Mouse (Mus musculus) midbrain, embryonic 15.5 days (tissue): ENCODE results near the gene Slc25a48. TPM values are rescaled to one million over a fixed set of nuclear protein-coding genes. Genes with fewer than 3 reads are reported as not detected.

Experiments used
- ATAC-seq: fragments of 200-750 bp; cut with Nextera tagmentation; replicated peaks from 2 replicates; pipeline ENCODE4 v1.8.0; 2017; ENCODE audit warnings: moderate TSS enrichment
- H3K27ac ChIP-seq: fragments of 300-500 bp; sonication (generic); 2 replicates; pipeline ENCODE4 v1.5.1; 2015; ENCODE audit warnings: mild to moderate bottlenecking, inconsistent platforms
- H3K27me3 ChIP-seq: fragments of 300-500 bp; sonication (generic); replicated peaks from 2 replicates; pipeline ENCODE4 v1.6.1; 2015; ENCODE audit warnings: inconsistent platforms
- H3K36me3 ChIP-seq: fragments of 300-500 bp; sonication (generic); replicated peaks from 2 replicates; pipeline ENCODE4 v1.6.1; 2015; ENCODE audit warnings: inconsistent platforms
- H3K4me1 ChIP-seq: fragments of 300-500 bp; sonication (generic); 2 replicates; pipeline ENCODE4 v1.6.1; 2015; ENCODE audit warnings: inconsistent platforms
- H3K4me2 ChIP-seq: fragments of 300-500 bp; sonication (generic); 2 replicates; pipeline ENCODE4 v1.6.1; 2015; ENCODE audit warnings: inconsistent platforms, mild to moderate bottlenecking, moderate library complexity
- H3K4me3 ChIP-seq: fragments of 300-500 bp; sonication (generic); 2 replicates; pipeline ENCODE4 v1.5.1; 2015; ENCODE audit warnings: mild to moderate bottlenecking, inconsistent platforms
- H3K9ac ChIP-seq: fragments of 300-500 bp; sonication (generic); 2 replicates; pipeline ENCODE4 v1.6.1; 2015; ENCODE audit warnings: mild to moderate bottlenecking, inconsistent platforms
- H3K9me3 ChIP-seq: fragments of 300-500 bp; sonication (generic); 2 replicates; pipeline ENCODE4 v1.6.1; 2016; ENCODE audit warnings: inconsistent platforms
- WGBS: fragments of 180-500 bp; shearing (Covaris S2); methylation state at CpG from one replicate; pipeline ENCODE4 v1.1.7; 2015; ENCODE audit warnings: mixed read lengths; 5-methylcytosine and 5-hydroxymethylcytosine counted together
- polyA plus RNA-seq: library from polyadenylated mRNA; unstranded; fragments of >200 nt; fragmentation: Nextera tagmentation; extraction: Ambion mirVana; gene quantifications from 2 replicates; pipeline ENCODE4 v1.2.1, GENCODE M21; 2015

Slc25a48 gene
- 0.05 TPM in 1 of 2 replicates, not detected in the other for polyA plus RNA-seq

GRCm38 (mm10) chr13:56438211-56439075 is at the start of gene Slc25a48:
Slc25a48 (plus strand) TSS chr13:56438355.
- Histone ChIP-seq H3K36me3 (no peaks in the 10 kb centered on the region), H3K27me3 (peaks cover 56% of the 10 kb centered on the region), H3K9me3 (no peaks in the 10 kb centered on the region), H3K4me1 (peaks cover 13% of the 10 kb centered on the region), H3K4me3 (peak within 1 kb of the TSS; percentile 31), H3K27ac (no peak within 1 kb of the TSS), H3K4me2 (peak within 1 kb of the TSS; percentile 50), H3K9ac (no peak within 1 kb of the TSS)
- WGBS: 4% methylated on average over 51 of the region's 51 CpGs
- ATAC-seq: no peak

- Histone ChIP-seq H3K36me3 (no peaks in the 10 kb centered on the region), H3K9me3 (no peaks in the 10 kb centered on the region), H3K4me2 (no peak overlapping the region), H3K27ac (no peak overlapping the region), H3K4me1 (no peaks in the 10 kb centered on the region), H3K9ac (no peak overlapping the region), H3K27me3 (no peaks in the 10 kb centered on the region), H3K4me3 (no peak overlapping the region)
- no peak for ATAC-seq
- WGBS: 43% methylated on average over 5 of the region's 5 CpGs
Measured at GRCm38 (mm10) chr13:56397572-56397971, 40.6 kb upstream of the Slc25a48 start.

GRCm38 (mm10) chr13:56401186-56401585 is 37.0 kb upstream of the Slc25a48 start:
- H3K27me3 ChIP-seq: no peaks in the 10 kb centered on the region

GRCm38 (mm10) chr13:56403381-56404086 is 34.6 kb upstream of the Slc25a48 start:
- no peak overlapping the region for H3K4me2 ChIP-seq
- no peaks in the 10 kb centered on the region for H3K27me3 ChIP-seq
- ATAC-seq: no peak
- no peaks in the 10 kb centered on the region for H3K9me3 ChIP-seq
- H3K9ac ChIP-seq: no peak overlapping the region
- WGBS: 81% methylated on average over 8 of the region's 8 CpGs
- H3K36me3 ChIP-seq: no peaks in the 10 kb centered on the region
- no peaks in the 10 kb centered on the region for H3K4me1 ChIP-seq
- H3K4me3 ChIP-seq: no peak overlapping the region
- H3K27ac ChIP-seq: no peak overlapping the region

More at GRCm38 (mm10) chr13:56401186-56401585, 37.0 kb upstream of the Slc25a48 start:
- no peak for ATAC-seq
- 57% methylated on average over 4 of the region's 4 CpGs for WGBS
- H3K4me3 ChIP-seq: no peak overlapping the region
- H3K4me2 ChIP-seq: no peak overlapping the region
- no peak overlapping the region for H3K9ac ChIP-seq
- H3K36me3 ChIP-seq: no peaks in the 10 kb centered on the region
- no peaks in the 10 kb centered on the region for H3K4me1 ChIP-seq
- no peaks in the 10 kb centered on the region for H3K9me3 ChIP-seq
- H3K27ac ChIP-seq: no peak overlapping the region

- H3K36me3 ChIP-seq: no peaks in the 10 kb centered on the region
- H3K27me3 ChIP-seq: no peaks in the 10 kb centered on the region
- ATAC-seq: no peak
- H3K27ac ChIP-seq: no peak overlapping the region
- no peak overlapping the region for H3K4me3 ChIP-seq
- H3K4me2 ChIP-seq: no peak overlapping the region
- WGBS: 73% methylated on average over 6 of the region's 6 CpGs
- no peaks in the 10 kb centered on the region for H3K4me1 ChIP-seq
- no peaks in the 10 kb centered on the region for H3K9me3 ChIP-seq
- no peak overlapping the region for H3K9ac ChIP-seq
Measured at GRCm38 (mm10) chr13:56404511-56405140, 33.5 kb upstream of the Slc25a48 start.

- Histone ChIP-seq H3K27ac (no peak overlapping the region), H3K9me3 (no peaks in the 10 kb centered on the region), H3K27me3 (0 out of 2 replicates have a peak, but pooled peaks cover under 1% of the 10 kb centered on the region), H3K4me1 (no peaks in the 10 kb centered on the region), H3K36me3 (no peaks in the 10 kb centered on the region), H3K4me2 (no peak overlapping the region), H3K4me3 (no peak overlapping the region), H3K9ac (no peak overlapping the region)
- no peak for ATAC-seq
- 84% methylated on average over 9 of the region's 9 CpGs for WGBS
Measured at GRCm38 (mm10) chr13:56412286-56412873, 25.8 kb upstream of the Slc25a48 start.

- no peak for ATAC-seq
- peaks cover 8% of the 10 kb centered on the region; the same call in 1 of the 2 replicates for H3K4me1 ChIP-seq
- H3K27ac ChIP-seq: no peak overlapping the region
- H3K9me3 ChIP-seq: no peaks in the 10 kb centered on the region
- H3K4me2 ChIP-seq: no peak overlapping the region
- no peak overlapping the region for H3K4me3 ChIP-seq
- WGBS: 57% methylated on average over 13 of the region's 13 CpGs
- no peaks in the 10 kb centered on the region for H3K36me3 ChIP-seq
- 0 out of 2 replicates have a peak, but pooled peaks cover 10% of the 10 kb centered on the region for H3K27me3 ChIP-seq
- no peak overlapping the region for H3K9ac ChIP-seq
Measured at GRCm38 (mm10) chr13:56418685-56419483, 19.3 kb upstream of the Slc25a48 start.

- H3K4me1 ChIP-seq: peaks cover 8% of the 10 kb centered on the region; the same call in 1 of the 2 replicates
- no peak for ATAC-seq
- H3K36me3 ChIP-seq: no peaks in the 10 kb centered on the region
- no peak overlapping the region for H3K9ac ChIP-seq
- no peak overlapping the region for H3K4me2 ChIP-seq
- H3K27ac ChIP-seq: no peak overlapping the region
- WGBS: 71% methylated on average over 6 of the region's 6 CpGs
- H3K4me3 ChIP-seq: no peak overlapping the region
- H3K9me3 ChIP-seq: no peaks in the 10 kb centered on the region
- H3K27me3 ChIP-seq: 0 out of 2 replicates have a peak, but pooled peaks cover 10% of the 10 kb centered on the region
Measured at GRCm38 (mm10) chr13:56419538-56419937, 18.6 kb upstream of the Slc25a48 start.

GRCm38 (mm10) chr13:56422072-56422723 is 16.0 kb upstream of the Slc25a48 start:
- 0 out of 2 replicates have a peak, but pooled peaks cover 10% of the 10 kb centered on the region for H3K27me3 ChIP-seq
- no peak overlapping the region for H3K9ac ChIP-seq
- ATAC-seq: peak; percentile 49
- WGBS: 18% methylated on average over 16 of the region's 16 CpGs
- peaks cover 8% of the 10 kb centered on the region; the same call in 1 of the 2 replicates for H3K4me1 ChIP-seq
- no peaks in the 10 kb centered on the region for H3K36me3 ChIP-seq
- no peak overlapping the region for H3K4me3 ChIP-seq
- H3K27ac ChIP-seq: peak overlapping the region; percentile 32; the same call in 1 of the 2 replicates
- peak overlapping the region; percentile 15 for H3K4me2 ChIP-seq
- H3K9me3 ChIP-seq: no peaks in the 10 kb centered on the region

- WGBS: 89% methylated on average over 7 of the region's 7 CpGs
- Histone ChIP-seq H3K4me2 (no peak overlapping the region), H3K36me3 (no peaks in the 10 kb centered on the region), H3K27ac (no peak overlapping the region), H3K27me3 (peaks cover 12% of the 10 kb centered on the region), H3K4me1 (peaks cover 8% of the 10 kb centered on the region; the same call in 1 of the 2 replicates), H3K9ac (no peak overlapping the region), H3K9me3 (no peaks in the 10 kb centered on the region), H3K4me3 (no peak overlapping the region)
- no peak for ATAC-seq
Measured at GRCm38 (mm10) chr13:56425931-56426330, 12.2 kb upstream of the Slc25a48 start.

GRCm38 (mm10) chr13:56426365-56426764 is 11.8 kb upstream of the Slc25a48 start, which contains the start of gene Gm3045:
Gm3045 (plus strand) TSS chr13:56426594.
- peaks cover 12% of the 10 kb centered on the region for H3K27me3 ChIP-seq

More at GRCm38 (mm10) chr13:56426365-56426764, 11.8 kb upstream of the Slc25a48 start, which contains the start of gene Gm3045:
- Histone ChIP-seq H3K4me1 (peaks cover 8% of the 10 kb centered on the region; the same call in 1 of the 2 replicates), H3K27ac (no peak within 1 kb of the TSS), H3K36me3 (no peaks in the 10 kb centered on the region), H3K9ac (no peak within 1 kb of the TSS), H3K4me3 (no peak within 1 kb of the TSS), H3K9me3 (no peaks in the 10 kb centered on the region), H3K4me2 (no peak within 1 kb of the TSS)
- WGBS: 75% methylated on average over 4 of the region's 4 CpGs
- no peak for ATAC-seq
